Mouse (Mus musculus) heart, adult 9 months (tissue): ENCODE measurements around the gene Snx25.

ENCODE experiments used
- DNase-seq, 2 experiments: peaks; one replicate each; pipeline ENCODE4 v3.0.0; 2022; ENCODE audit warnings: low spot score in 2 of 2

Gene Snx25

GRCm38 (mm10) chr8:46010746-46011680 is 140.9 kb downstream of the Snx25 start:
- peak; percentile 26 to 27 for DNase-seq

- no peak for DNase-seq
Observed at GRCm38 (mm10) chr8:46010306-46010705, 141.7 kb downstream of the Snx25 start.

- DNase-seq = no peak
Observed at GRCm38 (mm10) chr8:46007050-46007672, 144.8 kb downstream of the Snx25 start.

GRCm38 (mm10) chr8:46005596-46005995 is 146.4 kb downstream of the Snx25 start, which contains the start of gene Ankrd37:
Gene Ankrd37 (minus strand): TSS chr8:46005707.
- DNase-seq = no peak

GRCm38 (mm10) chr8:45999784-46000705 is 151.9 kb downstream of the Snx25 start:
- peak; percentile 100 for DNase-seq

- DNase-seq = peak in 1 of 2 experiments; percentile 17
Observed at GRCm38 (mm10) chr8:45999138-45999783, 152.7 kb downstream of the Snx25 start, which contains the start of gene Lrp2bp. Gene Lrp2bp (plus strand): TSS chr8:45999303.

- DNase-seq = no peak
Observed at GRCm38 (mm10) chr8:45998228-45998627, 153.7 kb downstream of the Snx25 start.

GRCm38 (mm10) chr8:45995576-45995975 is 156.4 kb downstream of the Snx25 start:
- DNase-seq = no peak

- DNase-seq = no peak
Observed at GRCm38 (mm10) chr8:45994111-45994510, 157.8 kb downstream of the Snx25 start.

GRCm38 (mm10) chr8:45990631-45991310 is 161.2 kb downstream of the Snx25 start:
- DNase-seq = no peak

GRCm38 (mm10) chr8:45988189-45988588 is 163.8 kb downstream of the Snx25 start:
- DNase-seq = no peak

- DNase-seq = no peak
Observed at GRCm38 (mm10) chr8:45986665-45987064, 165.3 kb downstream of the Snx25 start.
